Mouse (Mus musculus): ENCODE data around the gene Gm11146. TPM values are rescaled to one million over a fixed set of nuclear protein-coding genes. Genes with fewer than 3 reads are reported as not detected.

Gm11146 gene
- not detected in 2 replicates for polyA plus RNA-seq (2012; ENCODE audit: insufficient read depth, insufficient read length, low replicate concordance, missing spikeins)

DNA sequence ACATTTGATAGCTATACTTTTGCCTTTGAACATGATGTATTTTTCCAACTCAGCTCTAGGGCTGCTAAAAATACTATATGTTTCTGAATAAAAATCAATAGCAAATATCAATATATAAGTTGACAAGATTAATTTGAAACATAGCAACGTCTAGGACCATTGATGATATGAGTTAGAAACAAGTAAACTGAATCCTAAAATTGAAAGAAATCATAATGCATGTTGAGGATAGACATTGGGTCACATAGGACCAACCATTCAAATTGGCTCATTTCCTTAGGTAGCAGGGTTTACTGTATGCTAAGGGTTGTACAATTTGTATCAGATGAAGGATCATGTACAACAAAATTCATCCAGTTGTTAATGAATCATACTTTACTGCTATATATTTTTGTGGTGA lies at the start of gene Gm11146:
Gene Gm11146, minus strand, starts transcription at position 101 of the 400 bp plus-strand sequence.
- H3K27ac ChIP-seq (ENCODE audit: insufficient read depth, low read depth, low read length): no peak within 1 kb of the TSS
- 91% methylated on average over 1 of the region's 1 CpGs for WGBS
- H3K4me3 ChIP-seq (ENCODE audit: insufficient read depth, low read depth, low read length): no peak within 1 kb of the TSS
- H3K4me1 ChIP-seq (ENCODE audit: control insufficient read depth, insufficient read depth, low read length): no peaks in the 10 kb centered on the region
- TF ChIP-seq CTCF (IDR thresholded peaks at IDR 0.05; ENCODE audit: insufficient read depth, low read depth, low read length) (no peak), POLR2A (IDR thresholded peaks at IDR 0.05; ENCODE audit: insufficient read depth, low read depth, low read length) (no peak)

DNA sequence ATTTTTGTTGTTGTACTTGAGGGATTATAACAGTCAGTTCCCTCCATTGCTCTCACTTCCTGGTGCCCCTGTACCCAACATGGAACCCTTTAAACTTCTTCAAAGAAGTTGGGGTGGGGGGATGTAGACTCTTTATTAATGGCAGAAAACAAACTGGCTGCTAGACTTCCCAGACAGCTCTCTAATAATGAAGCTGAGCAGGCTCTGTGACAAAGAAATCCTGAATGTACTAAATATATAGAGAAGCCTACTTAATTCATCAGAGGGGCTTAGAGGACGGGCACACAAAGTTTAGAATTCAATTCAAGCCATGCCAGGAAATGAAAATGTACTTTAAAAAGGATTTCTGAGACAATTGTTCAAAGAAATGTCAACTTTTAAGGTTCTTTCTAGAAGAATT lies 48.7 kb upstream of the Gm11146 start:
- no peak overlapping the region for H3K27ac ChIP-seq (ENCODE audit: insufficient read depth, low read depth, low read length)
- 87% methylated on average over 1 of the region's 1 CpGs for WGBS
- no peak for TF ChIP-seq CTCF (IDR thresholded peaks at IDR 0.05; ENCODE audit: insufficient read depth, low read depth, low read length)
- no peak for TF ChIP-seq POLR2A (IDR thresholded peaks at IDR 0.05; ENCODE audit: insufficient read depth, low read depth, low read length)
- H3K4me1 ChIP-seq (ENCODE audit: control insufficient read depth, insufficient read depth, low read length): no peaks in the 10 kb centered on the region
- H3K4me3 ChIP-seq (ENCODE audit: insufficient read depth, low read depth, low read length): no peak overlapping the region

DNA sequence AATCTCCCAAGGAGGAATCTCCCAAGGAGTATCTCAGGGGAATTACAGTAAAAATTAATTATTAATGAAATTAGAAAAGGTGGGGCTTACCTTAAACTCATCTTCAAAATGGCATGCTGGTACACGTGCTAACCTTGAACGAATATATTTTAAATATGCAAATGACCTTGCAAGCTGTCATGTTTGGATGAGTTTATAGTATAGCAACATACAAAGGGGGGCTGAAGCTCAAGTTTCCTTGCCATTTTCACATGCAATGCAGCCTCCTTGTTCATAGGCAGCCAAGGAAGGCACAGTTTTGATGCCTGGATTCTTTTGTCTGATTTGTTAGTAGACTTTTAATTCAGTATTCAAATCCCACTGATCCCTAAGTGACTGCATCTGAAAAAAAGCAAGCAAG lies 47.1 kb upstream of the Gm11146 start:
- 64% methylated on average over 2 of the region's 2 CpGs for WGBS
- H3K4me3 ChIP-seq (ENCODE audit: insufficient read depth, low read depth, low read length): no peak overlapping the region
- TF ChIP-seq POLR2A (IDR thresholded peaks at IDR 0.05; ENCODE audit: insufficient read depth, low read depth, low read length): no peak
- no peak for TF ChIP-seq CTCF (IDR thresholded peaks at IDR 0.05; ENCODE audit: insufficient read depth, low read depth, low read length)
- H3K27ac ChIP-seq (ENCODE audit: insufficient read depth, low read depth, low read length): no peak overlapping the region
- no peaks in the 10 kb centered on the region for H3K4me1 ChIP-seq (ENCODE audit: control insufficient read depth, insufficient read depth, low read length)

DNA sequence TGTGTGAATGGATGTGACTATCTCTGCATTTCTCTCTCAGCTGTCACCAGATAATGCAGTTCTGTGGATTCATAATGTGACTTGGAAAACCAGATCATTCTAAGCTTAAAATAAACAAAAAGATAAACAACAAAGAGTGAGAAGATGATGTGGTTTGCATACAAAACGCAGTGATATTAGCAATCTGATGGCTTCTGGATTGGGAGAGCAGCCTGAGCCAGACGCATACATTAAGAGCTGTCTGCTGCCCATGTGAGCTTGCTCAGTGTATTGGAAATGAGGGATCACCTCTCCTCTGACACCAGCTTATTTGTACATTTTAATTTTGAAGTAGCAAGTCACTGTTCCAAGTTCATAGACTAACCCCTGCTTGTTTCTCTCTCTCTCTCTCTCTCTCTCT lies 46.3 kb upstream of the Gm11146 start:
- TF ChIP-seq POLR2A (IDR thresholded peaks at IDR 0.05; ENCODE audit: insufficient read depth, low read depth, low read length) (no peak), CTCF (IDR thresholded peaks at IDR 0.05; ENCODE audit: insufficient read depth, low read depth, low read length) (no peak)
- no peak overlapping the region for H3K27ac ChIP-seq (ENCODE audit: insufficient read depth, low read depth, low read length)
- 80% methylated on average over 2 of the region's 2 CpGs for WGBS
- no peak overlapping the region for H3K4me3 ChIP-seq (ENCODE audit: insufficient read depth, low read depth, low read length)
- no peaks in the 10 kb centered on the region for H3K4me1 ChIP-seq (ENCODE audit: control insufficient read depth, insufficient read depth, low read length)

DNA sequence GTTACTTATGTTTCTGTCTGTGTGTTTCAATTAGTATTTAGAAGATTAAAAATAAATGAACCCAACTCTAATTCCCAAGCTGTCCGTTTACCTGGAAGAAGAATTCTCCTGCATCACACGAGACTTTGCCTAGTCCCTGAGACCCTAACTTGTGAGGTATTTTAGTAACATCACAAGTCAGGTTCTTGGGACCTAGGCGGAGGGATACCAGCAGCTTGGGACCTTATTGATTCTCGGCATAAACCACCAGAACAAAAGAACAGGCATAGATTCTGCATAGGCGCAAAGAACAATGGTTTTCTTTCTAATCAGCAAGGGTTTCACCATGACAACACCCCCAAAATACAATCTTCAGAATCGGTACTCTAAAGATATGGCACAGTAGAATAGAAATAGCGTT lies 44.3 kb upstream of the Gm11146 start:
- TF ChIP-seq CTCF (IDR thresholded peaks at IDR 0.05; ENCODE audit: insufficient read depth, low read depth, low read length) (no peak), POLR2A (IDR thresholded peaks at IDR 0.05; ENCODE audit: insufficient read depth, low read depth, low read length) (no peak)
- Histone ChIP-seq H3K4me3 (ENCODE audit: insufficient read depth, low read depth, low read length) (no peak overlapping the region), H3K27ac (ENCODE audit: insufficient read depth, low read depth, low read length) (no peak overlapping the region), H3K4me1 (ENCODE audit: control insufficient read depth, insufficient read depth, low read length) (0 out of 2 replicates have a peak, but pooled peaks cover 2% of the 10 kb centered on the region)
- WGBS: 72% methylated on average over 7 of the region's 7 CpGs

DNA sequence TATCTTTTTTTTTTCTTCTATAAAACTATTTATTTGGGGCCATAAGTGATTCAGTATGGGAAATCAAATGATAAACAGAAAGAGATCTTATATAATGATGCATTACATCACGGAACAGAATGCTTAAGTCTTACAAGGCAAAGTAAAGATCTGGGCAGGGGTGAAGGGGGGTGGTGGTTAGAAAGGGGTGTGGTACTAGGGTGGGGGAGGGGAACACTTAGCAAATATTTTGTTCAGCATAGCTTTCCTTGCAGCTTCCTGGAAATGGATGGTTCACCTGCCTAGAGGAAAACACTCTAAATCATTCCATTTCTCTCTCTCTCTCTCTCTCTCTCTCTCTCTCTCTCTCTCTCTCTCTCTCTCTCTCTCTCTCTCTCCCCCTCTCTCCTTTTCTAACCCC lies 43.1 kb upstream of the Gm11146 start:
- TF ChIP-seq POLR2A (IDR thresholded peaks at IDR 0.05; ENCODE audit: insufficient read depth, low read depth, low read length) (no peak), CTCF (IDR thresholded peaks at IDR 0.05; ENCODE audit: insufficient read depth, low read depth, low read length) (no peak)
- 68% methylated on average over 1 of the region's 1 CpGs for WGBS
- H3K4me3 ChIP-seq (ENCODE audit: insufficient read depth, low read depth, low read length): no peak overlapping the region
- no peak overlapping the region for H3K27ac ChIP-seq (ENCODE audit: insufficient read depth, low read depth, low read length)
- H3K4me1 ChIP-seq (ENCODE audit: control insufficient read depth, insufficient read depth, low read length): 0 out of 2 replicates have a peak, but pooled peaks cover 2% of the 10 kb centered on the region

DNA sequence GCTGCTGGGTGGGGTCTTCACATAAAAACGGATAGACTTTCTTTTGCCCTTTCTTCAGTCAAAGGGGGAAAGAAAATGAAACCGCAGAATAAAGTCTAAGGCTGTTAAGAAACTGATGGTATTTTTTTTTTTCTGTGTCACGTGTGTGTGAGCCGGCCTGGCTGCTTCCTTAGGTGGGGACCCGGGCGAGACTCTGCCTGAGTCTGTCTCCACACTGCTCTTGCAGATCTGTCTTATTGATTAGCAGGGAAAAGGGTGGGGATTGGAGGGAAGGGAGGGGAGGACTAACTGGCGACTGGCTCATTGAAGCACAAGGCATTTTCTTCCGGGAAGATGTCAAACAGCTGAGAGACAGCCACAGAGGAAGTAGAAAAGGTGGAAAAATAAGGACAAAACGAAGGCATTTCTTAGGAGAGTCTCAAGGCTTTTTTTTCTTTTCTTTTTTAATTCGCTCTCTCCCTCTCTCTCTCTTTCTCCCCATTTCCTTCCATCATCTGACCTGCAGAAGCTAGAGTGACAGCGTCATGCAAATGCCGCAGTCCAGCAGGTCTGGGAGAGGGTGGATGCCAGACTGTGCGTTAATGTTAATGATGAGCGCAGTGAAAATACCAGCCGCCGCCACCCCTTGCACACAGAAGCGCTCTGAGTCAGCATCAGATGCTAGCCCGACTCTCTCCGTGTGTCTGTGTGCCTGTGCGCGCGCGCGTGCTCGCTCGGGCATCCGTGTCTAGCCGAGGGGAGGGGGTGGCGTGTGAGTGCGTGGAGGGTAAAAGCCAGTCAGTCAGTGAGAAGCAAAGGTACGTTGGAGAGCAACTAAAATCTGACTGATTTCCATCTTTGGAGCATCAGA lies 42.2 kb upstream of the Gm11146 start:
- Histone ChIP-seq H3K27ac (ENCODE audit: insufficient read depth, low read depth, low read length) (peak overlapping the region; percentile 84), H3K4me1 (ENCODE audit: control insufficient read depth, insufficient read depth, low read length) (0 out of 2 replicates have a peak, but pooled peaks cover 2% of the 10 kb centered on the region), H3K4me3 (ENCODE audit: insufficient read depth, low read depth, low read length) (peak overlapping the region; percentile 74)
- 1% methylated on average over 31 of the region's 31 CpGs for WGBS
- no peak for TF ChIP-seq CTCF (IDR thresholded peaks at IDR 0.05; ENCODE audit: insufficient read depth, low read depth, low read length)
- 0 out of 2 replicates have a peak, but pooled peaks have one; percentile 23 for TF ChIP-seq POLR2A (IDR thresholded peaks at IDR 0.05; ENCODE audit: insufficient read depth, low read depth, low read length)

DNA sequence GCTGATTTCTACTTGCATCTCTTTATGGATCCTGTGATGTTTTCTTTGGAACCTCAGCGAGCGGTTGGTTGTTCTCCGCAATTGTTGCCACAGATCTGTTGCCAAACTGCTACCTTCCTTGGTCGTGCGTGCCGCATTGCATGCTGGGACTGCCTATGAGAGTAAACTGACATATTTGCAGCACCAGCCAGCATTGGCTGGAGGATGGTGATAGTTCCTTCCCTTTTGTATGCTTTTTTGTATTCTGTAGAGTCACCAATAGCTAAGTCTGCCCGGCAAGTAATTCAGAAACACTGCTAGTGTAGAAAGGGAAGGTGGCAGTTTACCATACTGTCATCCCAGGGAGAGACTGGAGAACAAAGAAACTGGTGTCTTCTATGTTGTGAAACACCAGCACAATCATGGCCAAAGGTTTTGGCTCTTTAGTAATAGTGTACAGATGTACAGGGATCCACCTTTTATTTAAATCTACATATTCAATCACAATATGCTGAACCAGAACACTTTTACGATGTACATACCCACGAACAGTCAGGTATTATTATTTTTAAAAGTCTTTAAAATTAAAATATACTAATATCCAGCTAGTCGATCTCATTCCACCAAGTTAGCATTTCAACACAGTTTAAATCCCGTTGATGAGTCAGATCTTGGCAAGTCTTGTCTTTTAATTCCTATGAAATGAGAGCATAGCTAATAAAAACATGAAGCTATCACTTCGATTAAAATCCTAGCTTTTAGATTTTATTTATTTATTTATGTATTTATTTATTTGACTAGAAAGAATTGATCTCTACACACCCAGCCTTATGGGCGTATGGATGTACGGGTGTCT lies 41.4 kb upstream of the Gm11146 start:
- H3K27ac ChIP-seq (ENCODE audit: insufficient read depth, low read depth, low read length): peak overlapping the region; percentile 84; the same call in 1 of the 2 replicates
- H3K4me3 ChIP-seq (ENCODE audit: insufficient read depth, low read depth, low read length): peak overlapping the region; percentile 24; the same call in 1 of the 2 replicates
- TF ChIP-seq POLR2A (IDR thresholded peaks at IDR 0.05; ENCODE audit: insufficient read depth, low read depth, low read length) (no peak), CTCF (IDR thresholded peaks at IDR 0.05; ENCODE audit: insufficient read depth, low read depth, low read length) (no peak)
- WGBS: 20% methylated on average over 14 of the region's 14 CpGs
- H3K4me1 ChIP-seq (ENCODE audit: control insufficient read depth, insufficient read depth, low read length): 0 out of 2 replicates have a peak, but pooled peaks cover 2% of the 10 kb centered on the region

Data from olfactory bulb, adult 2 months (tissue).